Mouse (Mus musculus) gastrocnemius, postnatal 4 days (tissue): Measurements from ENCODE around the gene Fam107a. TPM values are rescaled to one million over a fixed set of nuclear protein-coding genes. Genes with fewer than 3 reads are reported as not detected.

Experiments
- DNase-seq, 2 experiments: peaks; one replicate each; pipeline ENCODE4 v3.0.0; 2021 to 2022; ENCODE audit warnings: low spot score in 2 of 2, mixed read lengths in 2 of 2
- total RNA-seq, 2 experiments: library from RNA; stranded (reverse); gene quantifications; 2 replicates each; pipeline ENCODE4 v1.2.3; 2021

Gene Fam107a
- total RNA-seq, 2 experiments from 2014 or later = 1.3 to 2.2 TPM

DNA sequence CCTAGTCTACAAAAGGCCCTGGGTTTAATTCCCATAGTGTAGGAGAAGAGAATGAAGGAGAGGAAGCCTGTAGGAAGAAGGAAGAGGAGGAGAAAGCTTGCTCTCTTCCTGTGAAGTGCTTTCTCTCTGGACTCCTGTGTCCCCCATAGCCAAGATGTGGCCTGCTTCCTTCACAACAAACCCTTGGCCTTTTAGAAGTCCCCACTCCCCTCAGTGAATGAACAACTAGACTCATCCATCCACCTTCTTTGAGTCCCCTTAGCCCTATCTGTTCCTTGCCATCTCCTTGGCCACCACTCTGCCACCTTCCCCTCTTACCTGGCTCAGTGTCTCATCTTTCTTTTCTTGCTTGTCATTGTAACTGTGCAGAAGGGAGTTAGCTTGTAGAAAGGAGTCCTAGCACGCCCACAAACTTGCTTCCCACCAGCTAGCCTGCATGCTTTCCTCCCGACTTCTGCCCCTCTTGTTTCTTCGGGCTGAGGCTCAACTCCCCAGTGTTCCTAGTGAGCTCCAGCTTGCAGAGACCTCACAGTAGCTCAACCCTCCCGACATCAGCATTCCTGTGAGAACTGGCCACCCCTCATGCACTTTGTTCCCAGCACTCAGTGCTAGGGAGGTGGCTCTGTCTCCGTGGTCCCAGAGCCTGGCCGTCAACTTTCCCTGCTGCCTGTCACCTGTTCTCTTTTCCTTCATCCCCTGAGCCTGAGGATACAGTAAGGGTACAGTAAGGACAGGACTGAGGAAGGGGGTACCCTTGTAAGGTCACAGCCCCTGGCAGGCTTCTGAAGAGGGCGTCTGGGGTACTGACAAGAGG lies 60.1 kb downstream of the Fam107a start:
- no peak for DNase-seq

DNA sequence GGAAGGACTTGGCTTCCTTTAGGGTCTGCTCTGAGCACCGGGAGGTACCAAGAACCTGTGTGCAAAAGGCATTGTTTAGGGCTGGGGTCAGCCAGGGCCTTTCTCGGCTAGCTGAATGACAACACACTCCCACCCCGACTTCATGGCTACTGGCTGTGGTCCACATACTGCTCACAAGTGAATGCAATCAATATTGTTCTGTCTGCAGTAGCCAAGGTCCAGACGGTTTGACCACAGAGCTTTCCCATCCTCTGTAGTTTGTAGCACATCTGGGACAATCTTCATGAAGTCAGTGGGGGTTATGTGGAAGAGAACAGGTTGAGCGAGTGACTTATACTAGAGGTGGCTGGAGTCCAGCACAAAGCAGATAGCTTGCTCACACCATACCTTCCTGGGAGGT lies 60.9 kb downstream of the Fam107a start:
- DNase-seq = no peak

DNA sequence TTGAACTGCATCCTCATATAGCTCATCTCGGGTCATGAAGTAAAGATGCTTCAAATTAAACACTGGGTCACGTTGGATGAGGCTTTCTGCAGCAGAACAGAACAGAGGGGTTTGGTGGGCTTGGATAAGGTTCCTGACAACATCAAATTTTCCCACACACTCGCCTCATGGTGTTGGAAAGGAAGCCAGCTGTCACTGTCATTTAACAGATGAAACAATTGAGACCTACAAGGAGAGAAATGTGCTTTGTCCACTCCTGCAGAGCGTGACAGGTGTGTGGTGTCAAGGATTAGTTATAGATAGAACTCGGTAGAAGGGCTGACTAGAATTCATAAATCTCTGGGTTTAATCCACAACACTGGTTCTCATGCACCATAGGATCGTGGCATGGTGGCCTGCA lies 61.8 kb downstream of the Fam107a start:
- no peak for DNase-seq

DNA sequence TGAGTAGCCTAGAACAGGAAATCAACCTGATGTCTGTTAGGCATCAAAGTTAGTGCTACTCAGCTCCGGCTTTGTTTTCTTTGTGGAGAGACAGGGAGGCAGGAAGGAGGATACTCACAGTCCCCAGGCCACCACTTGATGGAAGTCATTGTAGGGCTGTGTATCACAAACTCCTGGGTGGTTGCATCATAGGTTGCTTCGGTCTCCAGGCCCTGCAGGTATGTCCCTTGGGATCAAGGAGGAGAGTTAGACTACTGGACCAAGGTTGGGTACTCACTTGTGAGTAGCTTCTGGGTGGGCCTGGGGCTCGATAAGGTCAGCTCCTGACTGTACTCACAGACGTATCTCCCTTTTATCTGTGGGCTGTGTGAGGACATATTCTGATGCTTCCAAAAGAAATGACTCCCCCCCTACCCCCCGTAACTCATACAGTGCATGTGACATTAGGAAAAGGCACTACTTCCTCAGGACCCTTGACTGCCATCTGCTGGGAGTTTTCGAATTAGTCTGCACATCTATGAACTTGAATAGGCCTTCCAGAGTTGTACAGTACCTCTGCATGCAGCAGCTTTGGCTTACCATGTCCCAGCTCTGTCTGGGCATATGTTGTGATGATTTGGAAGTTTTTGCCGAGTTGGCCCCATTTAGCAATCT lies 62.6 kb downstream of the Fam107a start:
- DNase-seq = peak in 1 of 2 experiments; percentile 41

DNA sequence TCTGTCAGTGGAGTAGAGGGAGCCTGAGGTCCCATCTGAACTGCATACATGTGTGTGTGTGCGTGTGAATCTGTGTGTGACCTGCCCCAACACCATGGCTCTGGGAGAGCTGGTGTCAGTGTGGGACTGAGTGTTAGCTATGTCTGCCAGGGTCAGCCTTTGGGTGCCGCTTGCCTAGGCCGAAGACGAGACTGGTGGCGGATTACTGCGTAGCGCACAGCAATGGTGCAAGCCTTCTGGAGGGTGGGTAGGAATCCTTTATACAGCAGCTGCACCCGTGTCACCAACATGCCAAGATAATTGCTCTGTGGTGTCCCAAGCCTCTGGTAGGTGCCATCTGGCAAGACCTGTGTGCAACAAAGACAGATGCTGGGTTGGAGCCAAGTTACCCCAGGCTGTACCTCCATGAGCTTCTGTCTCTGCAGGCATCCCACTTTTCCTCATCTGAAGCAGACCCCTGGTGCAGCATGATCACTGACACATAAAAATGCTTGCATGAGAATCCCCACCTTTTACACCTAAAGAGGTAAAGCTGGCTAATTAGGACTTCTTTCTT lies 66.4 kb downstream of the Fam107a start:
- no peak for DNase-seq

DNA sequence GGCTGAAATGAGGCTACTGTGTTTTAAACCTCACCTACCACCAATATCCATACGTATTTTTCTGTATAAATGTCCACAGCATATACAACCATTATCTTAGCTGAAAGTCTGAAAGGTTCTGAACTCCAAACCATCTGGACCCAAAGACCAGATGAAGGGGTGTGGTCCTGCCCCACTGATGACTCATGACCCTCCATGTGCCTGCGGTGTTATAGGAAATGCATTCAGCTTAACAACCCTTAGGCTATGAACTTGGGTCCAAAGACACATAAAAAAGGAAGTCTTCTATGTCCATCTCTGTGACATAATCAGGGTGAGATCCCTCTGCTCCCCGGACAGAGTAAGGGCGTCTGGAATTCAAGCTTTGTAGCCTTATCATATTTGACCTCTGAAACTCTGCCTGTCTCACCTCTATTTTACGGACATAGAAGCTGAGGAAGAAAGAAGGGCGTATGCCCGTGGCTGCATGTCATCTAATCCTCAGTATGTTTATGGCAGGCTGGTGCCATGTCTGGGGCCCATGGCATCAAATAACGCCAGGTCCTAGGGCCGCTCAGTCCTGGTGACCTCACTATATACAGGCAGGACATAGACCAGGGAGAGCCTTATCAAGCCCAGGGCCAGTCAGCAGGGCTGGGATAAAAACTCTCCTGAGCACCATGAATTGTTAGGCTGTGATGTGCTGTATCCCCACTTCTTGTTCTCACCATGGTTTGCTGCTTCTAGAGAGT lies 67.5 kb downstream of the Fam107a start:
- no peak for DNase-seq

DNA sequence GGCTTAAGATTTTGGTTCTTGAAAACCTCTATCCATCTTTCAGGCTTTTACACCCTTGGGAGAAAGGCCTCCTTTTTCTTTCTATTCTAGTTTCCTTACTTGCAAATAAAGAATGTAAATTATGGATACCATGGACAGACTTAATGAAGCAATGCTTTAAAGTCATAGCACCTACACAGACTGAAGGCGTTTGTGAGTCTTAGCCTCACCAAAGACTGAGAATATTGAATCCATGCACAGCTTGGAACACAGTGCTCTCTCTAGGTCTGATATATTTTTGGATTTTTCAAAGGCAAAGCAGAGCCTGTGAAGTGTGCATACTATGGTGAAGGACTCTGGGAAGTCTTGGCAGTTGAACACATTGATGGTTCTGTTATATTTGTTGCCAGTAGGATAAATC lies 68.6 kb downstream of the Fam107a start:
- DNase-seq = no peak

DNA sequence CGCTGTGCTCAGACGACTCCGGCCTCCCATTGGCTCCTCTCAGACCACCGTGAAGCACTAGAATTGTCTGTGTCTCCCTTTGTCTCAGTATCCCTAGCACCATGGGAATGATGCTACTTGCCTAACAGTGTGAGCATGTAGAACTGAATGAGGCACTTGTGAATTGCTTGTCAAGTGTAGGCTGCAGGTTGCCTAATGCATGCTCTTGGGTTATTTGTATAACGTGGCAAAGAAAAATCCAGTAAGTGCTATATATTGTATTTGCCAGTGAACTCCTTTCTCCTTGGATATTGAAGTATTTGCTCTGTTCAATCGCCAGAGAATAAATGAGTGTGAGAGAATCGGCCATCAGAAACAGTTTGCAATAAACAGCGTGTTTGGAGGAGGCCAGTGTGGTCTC lies 70.9 kb downstream of the Fam107a start:
- DNase-seq = no peak

Other genes with a start within 250 kb of the Fam107a start
- 10 to 100 TPM; 18.0 to 21.9 TPM for gene Rpp14, start 237.7 kb downstream of the Fam107a start, total RNA-seq
- gene Pxk, start 219.8 kb downstream of the Fam107a start, total RNA-seq = 10 to 100 TPM; 17.3 to 17.4 TPM
- gene Pdhb, start 145.0 kb downstream of the Fam107a start, total RNA-seq = 100 to 1,000 TPM; 273 to 282 TPM
- 10 to 100 TPM in 1 of 2 experiments, 1 to 10 TPM in 1; 7.7 to 11.5 TPM for gene Kctd6, start 103.9 kb downstream of the Fam107a start, total RNA-seq
- gene Acox2, start 58.7 kb downstream of the Fam107a start, total RNA-seq = 1 to 10 TPM in 1 of 2 experiments, not detected in 1; 1.0 TPM
- gene Oit1, start 60.7 kb upstream of the Fam107a start, total RNA-seq = not detected